Mouse (Mus musculus) mouse embryonic stem cell (cell line): ENCODE results near the gene Nsmce1.

Experiments used
- in situ Hi-C, 2 experiments: fragments of 300-500 bp; cut with MboI; formaldehyde crosslinking; loops; 1 replicate in 1 of 2; 3 replicates in 1 of 2; pipeline ENCODE4 v1.14.3; 2019 to 2020; ENCODE audit warnings: low sequenced_read_pairs in 2 of 2, low pct_unique_long_range_greater_than_20kb in 1 of 2, mixed read lengths in 1 of 2; ENCODE audit not compliant: unreplicated experiment in 1 of 2

Gene Nsmce1

GRCm38 (mm10) chr7:125490947-125491735, at the start of gene Nsmce1:
Gene Nsmce1 (minus strand): TSS chr7:125491596.
- in situ Hi-C loops, result no loop called here

- in situ Hi-C loops, result no loop called here
Observed at GRCm38 (mm10) chr7:125541026-125541425, 49.6 kb upstream of the Nsmce1 start.

GRCm38 (mm10) chr7:125539351-125539750, 48.0 kb upstream of the Nsmce1 start:
- in situ Hi-C loops, result no loop called here

GRCm38 (mm10) chr7:125527901-125528580, 36.6 kb upstream of the Nsmce1 start:
- in situ Hi-C loops, result no loop called here

- in situ Hi-C loops, result no loop called here
Observed at GRCm38 (mm10) chr7:125527186-125527585, 35.8 kb upstream of the Nsmce1 start.

- in situ Hi-C loops, result no loop called here
Observed at GRCm38 (mm10) chr7:125523051-125523450, 31.7 kb upstream of the Nsmce1 start.

GRCm38 (mm10) chr7:125519715-125520114, 28.3 kb upstream of the Nsmce1 start:
- in situ Hi-C loops, result no loop called here

GRCm38 (mm10) chr7:125517470-125517869, 26.1 kb upstream of the Nsmce1 start:
- in situ Hi-C loops, result no loop called here

GRCm38 (mm10) chr7:125516723-125517122, 25.3 kb upstream of the Nsmce1 start:
- in situ Hi-C loops, result no loop called here

- in situ Hi-C loops, result no loop called here
Observed at GRCm38 (mm10) chr7:125515081-125515853, 23.9 kb upstream of the Nsmce1 start.

GRCm38 (mm10) chr7:125511852-125512251, 20.5 kb upstream of the Nsmce1 start:
- in situ Hi-C loops, result no loop called here

- in situ Hi-C loops, result no loop called here
Observed at GRCm38 (mm10) chr7:125511432-125511831, 20.0 kb upstream of the Nsmce1 start.

GRCm38 (mm10) chr7:125507279-125507678, 15.9 kb upstream of the Nsmce1 start:
- in situ Hi-C loops, result no loop called here

- in situ Hi-C loops, result no loop called here
Observed at GRCm38 (mm10) chr7:125505568-125505967, 14.2 kb upstream of the Nsmce1 start.

- in situ Hi-C loops, result no loop called here
Observed at GRCm38 (mm10) chr7:125504618-125505017, 13.2 kb upstream of the Nsmce1 start.

- in situ Hi-C loops, result no loop called here
Observed at GRCm38 (mm10) chr7:125503374-125504092, 12.1 kb upstream of the Nsmce1 start.

GRCm38 (mm10) chr7:125500879-125501278, 9.5 kb upstream of the Nsmce1 start:
- in situ Hi-C loops, result no loop called here

- in situ Hi-C loops, result no loop called here
Observed at GRCm38 (mm10) chr7:125499927-125500868, 8.8 kb upstream of the Nsmce1 start.
